Comparison of ENCODE assay signal across 8 mouse cellular contexts in genomic region chr4:133058513-133059480, GRCm38 (mm10). TPM values are rescaled to one million over a fixed set of nuclear protein-coding genes. Genes with fewer than 3 reads are reported as not detected.
DNase-seq lines count a peak whose midpoint lies in the region; ATAC-seq and TF ChIP-seq lines count a peak whose summit lies in the region.

No protein-coding gene starts in this region.

- no peak overlapping the region for H3K4me3 ChIP-seq in hindbrain, embryonic 14.5 days (replicated peaks; ENCODE audit: low read length)
- H3K4me3 ChIP-seq in hindbrain, embryonic 12.5 days, result no peak overlapping the region
- H3K4me3 ChIP-seq in ES-Bruce4 (ENCODE audit: low read depth, low read length), result no peak overlapping the region
- H3K4me3 ChIP-seq in embryonic facial prominence, embryonic 12.5 days, result no peak overlapping the region
- H3K4me3 ChIP-seq in liver, embryonic 14.5 days (ENCODE audit: insufficient read depth in 1 of 2, low read depth in 2 of 2, low read length in 2 of 2), result peak overlapping the region in 1 of 2 experiments; percentile 34; a peak in 1 of 4 replicates
- H3K4me3 ChIP-seq in forebrain, embryonic 11.5 days (ENCODE audit: low read depth, low read length), result no peak overlapping the region

- no peak overlapping the region for H3K9ac ChIP-seq in hindbrain, embryonic 14.5 days
- no peak overlapping the region for H3K9ac ChIP-seq in hindbrain, embryonic 12.5 days
- no peak overlapping the region for H3K9ac ChIP-seq in ES-Bruce4 (ENCODE audit: low read depth, poor library complexity, severe bottlenecking)
- H3K9ac ChIP-seq in embryonic facial prominence, embryonic 12.5 days, result no peak overlapping the region
- H3K9ac ChIP-seq in liver, embryonic 14.5 days (replicated peaks), result peak overlapping the region; percentile 51
- no peak overlapping the region for H3K9ac ChIP-seq in forebrain, embryonic 11.5 days (ENCODE audit: low read length)

- TF ChIP-seq CTCF in ES-Bruce4 (IDR thresholded peaks at IDR 0.05; ENCODE audit: low read depth, low read length), result no peak
- no peak for TF ChIP-seq CTCF in liver, embryonic 14.5 days (IDR thresholded peaks at IDR 0.05; ENCODE audit: low read depth)

- no peaks in the 10 kb centered on the region for H3K27me3 ChIP-seq in hindbrain, embryonic 14.5 days (ENCODE audit: control insufficient read depth, insufficient read depth, low read length)
- no peaks in the 10 kb centered on the region for H3K27me3 ChIP-seq in hindbrain, embryonic 12.5 days
- no peaks in the 10 kb centered on the region for H3K27me3 ChIP-seq in ES-Bruce4 (ENCODE audit: control insufficient read depth, insufficient read depth, low read length, poor library complexity, severe bottlenecking)
- H3K27me3 ChIP-seq in embryonic facial prominence, embryonic 12.5 days, result no peaks in the 10 kb centered on the region
- no peaks in the 10 kb centered on the region for H3K27me3 ChIP-seq in liver, embryonic 14.5 days (ENCODE audit: control insufficient read depth, insufficient read depth, low read length)
- no peaks in the 10 kb centered on the region; the same call in 1 of the 2 replicates for H3K27me3 ChIP-seq in forebrain, embryonic 11.5 days (ENCODE audit: control insufficient read depth, insufficient read depth, low read length)

- WGBS in hindbrain, embryonic 14.5 days, result 80% methylated on average over 11 of the region's 11 CpGs
- WGBS in hindbrain, embryonic 12.5 days, result 78% methylated on average over 11 of the region's 11 CpGs
- 63% methylated on average over 11 of the region's 11 CpGs for WGBS in embryonic facial prominence, embryonic 12.5 days
- 23% methylated on average over 11 of the region's 11 CpGs for WGBS in liver, embryonic 14.5 days (ENCODE audit: insufficient replicate concordance)
- WGBS in forebrain, embryonic 11.5 days, result 75% methylated on average over 11 of the region's 11 CpGs

- DNase-seq in hindbrain, embryonic 14.5 days (ENCODE audit: low spot score), result no peak
- DNase-seq in liver, embryonic 14.5 days (ENCODE audit: low read depth in 3 of 3, low spot score in 3 of 3), result peak in 1 of 3 experiments; percentile 22
- no peak for DNase-seq in spleen, postnatal 10 days (ENCODE audit: low spot score in 2 of 2)
- DNase-seq in forebrain, embryonic 11.5 days (ENCODE audit: low spot score), result no peak

- H3K36me3 ChIP-seq in hindbrain, embryonic 14.5 days (replicated peaks; ENCODE audit: control insufficient read depth, insufficient read depth), result peaks cover 44% of the 10 kb centered on the region
- peaks cover 47% of the 10 kb centered on the region for H3K36me3 ChIP-seq in hindbrain, embryonic 12.5 days
- peaks cover 41% of the 10 kb centered on the region for H3K36me3 ChIP-seq in ES-Bruce4 (ENCODE audit: control insufficient read depth, insufficient read depth, low read length, poor library complexity, severe bottlenecking)
- peaks cover 50% of the 10 kb centered on the region for H3K36me3 ChIP-seq in embryonic facial prominence, embryonic 12.5 days
- no peaks in the 10 kb centered on the region; the same call in 1 of the 2 replicates for H3K36me3 ChIP-seq in liver, embryonic 14.5 days (replicated peaks; ENCODE audit: control insufficient read depth, insufficient read depth, low read depth)
- H3K36me3 ChIP-seq in forebrain, embryonic 11.5 days (ENCODE audit: control insufficient read depth, insufficient read depth, low read length), result peaks cover 8% of the 10 kb centered on the region

- TF ChIP-seq POLR2A in ES-Bruce4 (IDR thresholded peaks at IDR 0.05; ENCODE audit: insufficient read depth, low read length), result no peak

- TF ChIP-seq EP300 in ES-Bruce4 (IDR thresholded peaks at IDR 0.05; ENCODE audit: insufficient read depth, low read depth, low read length), result no peak
- TF ChIP-seq EP300 in liver, embryonic 14.5 days (IDR thresholded peaks at IDR 0.05; ENCODE audit: low read depth), result peak; percentile 76

- no peaks in the 10 kb centered on the region for H3K9me3 ChIP-seq in hindbrain, embryonic 14.5 days (ENCODE audit: control insufficient read depth, low read length)
- no peaks in the 10 kb centered on the region for H3K9me3 ChIP-seq in hindbrain, embryonic 12.5 days (replicated peaks)
- H3K9me3 ChIP-seq in ES-Bruce4 (replicated peaks; ENCODE audit: control insufficient read depth, insufficient read depth, low read length, poor library complexity, severe bottlenecking), result no peaks in the 10 kb centered on the region
- H3K9me3 ChIP-seq in embryonic facial prominence, embryonic 12.5 days, result no peaks in the 10 kb centered on the region
- no peaks in the 10 kb centered on the region for H3K9me3 ChIP-seq in liver, embryonic 14.5 days (ENCODE audit: control insufficient read depth, low read length)
- H3K9me3 ChIP-seq in forebrain, embryonic 11.5 days (ENCODE audit: control insufficient read depth, low read length), result no peaks in the 10 kb centered on the region

- ATAC-seq in hindbrain, embryonic 14.5 days (ENCODE audit: low FRiP score), result no peak
- no peak for ATAC-seq in hindbrain, embryonic 12.5 days (ENCODE audit: low FRiP score)
- no peak for ATAC-seq in embryonic facial prominence, embryonic 12.5 days (ENCODE audit: insufficient number of reproducible peaks, insufficient read depth, low FRiP score, low TSS enrichment)
- peak; percentile 38; the same call in 1 of the 2 replicates for ATAC-seq in liver, embryonic 14.5 days (ENCODE audit: insufficient read depth)
- ATAC-seq in activated CD4-positive, CD25-positive, alpha-beta regulatory T cell, adult 4 months, result no peak
- no peak for ATAC-seq in forebrain, embryonic 11.5 days (replicated peaks; ENCODE audit: low FRiP score)

- H3K27ac ChIP-seq in hindbrain, embryonic 14.5 days, result peak overlapping the region; percentile 16; the same call in 1 of the 2 replicates
- no peak overlapping the region for H3K27ac ChIP-seq in hindbrain, embryonic 12.5 days
- H3K27ac ChIP-seq in ES-Bruce4 (ENCODE audit: insufficient read depth, low read length), result peak overlapping the region; percentile 74; the same call in 1 of the 2 replicates
- peak overlapping the region; percentile 61 for H3K27ac ChIP-seq in embryonic facial prominence, embryonic 12.5 days
- H3K27ac ChIP-seq in liver, embryonic 14.5 days, result peak overlapping the region; percentile 96
- H3K27ac ChIP-seq in forebrain, embryonic 11.5 days (ENCODE audit: low read depth, low read length), result no peak overlapping the region

- H3K4me1 ChIP-seq in hindbrain, embryonic 14.5 days (replicated peaks; ENCODE audit: control insufficient read depth, insufficient read depth, low read length), result peaks cover 20% of the 10 kb centered on the region
- H3K4me1 ChIP-seq in hindbrain, embryonic 12.5 days, result peaks cover 46% of the 10 kb centered on the region
- peaks cover 9% of the 10 kb centered on the region for H3K4me1 ChIP-seq in ES-Bruce4 (ENCODE audit: control insufficient read depth, insufficient read depth, low read length)
- H3K4me1 ChIP-seq in embryonic facial prominence, embryonic 12.5 days, result peaks cover 55% of the 10 kb centered on the region
- H3K4me1 ChIP-seq in liver, embryonic 14.5 days (replicated peaks; ENCODE audit: control insufficient read depth in 2 of 2, insufficient read depth in 2 of 2, low read length in 1 of 2), result peaks cover 38 to 40% of the 10 kb centered on the region in 2 experiments
- H3K4me1 ChIP-seq in forebrain, embryonic 11.5 days (replicated peaks; ENCODE audit: control insufficient read depth, insufficient read depth, low read length), result peaks cover 7% of the 10 kb centered on the region

- no peak overlapping the region for H3K4me2 ChIP-seq in hindbrain, embryonic 14.5 days (replicated peaks)
- no peak overlapping the region for H3K4me2 ChIP-seq in hindbrain, embryonic 12.5 days (replicated peaks)
- no peak overlapping the region for H3K4me2 ChIP-seq in embryonic facial prominence, embryonic 12.5 days (replicated peaks)
- H3K4me2 ChIP-seq in liver, embryonic 14.5 days (ENCODE audit: low read depth), result peak overlapping the region; percentile 75
- H3K4me2 ChIP-seq in forebrain, embryonic 11.5 days (ENCODE audit: low read depth, low read length, severe bottlenecking), result no peak overlapping the region

RNA-seq across cellular contexts. Expression of gene Ahdc1, which starts 47.7 kb away (rescaled TPM):
- polyA plus RNA-seq in hindbrain, embryonic 14.5 days (2014; fragmentation: Nextera tagmentation; extraction: Ambion mirVana), result 12.9 and 13.4 TPM in 2 replicates
- 12.8 and 15.3 TPM in 2 replicates for polyA plus RNA-seq in hindbrain, embryonic 12.5 days (2016; fragmentation: Nextera tagmentation; extraction: Ambion mirVana)
- polyA plus RNA-seq in ES-Bruce4 (2011; ENCODE audit: insufficient read depth, insufficient read length, low read depth, missing spikeins), result 88.2 and 102 TPM in 2 replicates
- polyA plus RNA-seq in embryonic facial prominence, embryonic 12.5 days (2016; fragmentation: Nextera tagmentation; extraction: Ambion mirVana), result 12.7 and 14.6 TPM in 2 replicates
- 1.3 and 1.7 TPM in 2 replicates for polyA plus RNA-seq in liver, embryonic 14.5 days (2012; rRNA removed)
- polyA plus RNA-seq in liver, embryonic 14.5 days (2014; fragmentation: Nextera tagmentation; extraction: Ambion mirVana), result 0.53 and 0.75 TPM in 2 replicates
- polyA plus RNA-seq in activated CD4-positive, CD25-positive, alpha-beta regulatory T cell, adult 4 months (2017; shearing (Covaris generic)), result 1 to 10 TPM; 2.1 TPM
- polyA plus RNA-seq in forebrain, embryonic 11.5 days (2014; fragmentation: Nextera tagmentation; extraction: Ambion mirVana), result 5.5 and 7.5 TPM in 2 replicates

Comparison
In these comparisons a context has a peak if more than half of its experiments do, and no peak if none do; other contexts are left out.
1. H3K27ac ChIP-seq: peak in hindbrain, embryonic 14.5 days (single experiment), ES-Bruce4 (single experiment), embryonic facial prominence, embryonic 12.5 days (single experiment) and liver, embryonic 14.5 days (single experiment); none in hindbrain, embryonic 12.5 days (single experiment) and forebrain, embryonic 11.5 days (single experiment).